Mouse (Mus musculus) kidney, adult 18-20 months (tissue): ENCODE results near the gene Ugt1a9.
"Not testable (repeated sequence)": the region's sequence is repeated elsewhere in the genome, so short reads cannot be mapped to it uniquely, and the experiment has no call there.

ENCODE experiments used
- DNase-seq: peaks from one replicate; pipeline ENCODE4 v3.0.0; 2021

Gene Ugt1a9

DNA sequence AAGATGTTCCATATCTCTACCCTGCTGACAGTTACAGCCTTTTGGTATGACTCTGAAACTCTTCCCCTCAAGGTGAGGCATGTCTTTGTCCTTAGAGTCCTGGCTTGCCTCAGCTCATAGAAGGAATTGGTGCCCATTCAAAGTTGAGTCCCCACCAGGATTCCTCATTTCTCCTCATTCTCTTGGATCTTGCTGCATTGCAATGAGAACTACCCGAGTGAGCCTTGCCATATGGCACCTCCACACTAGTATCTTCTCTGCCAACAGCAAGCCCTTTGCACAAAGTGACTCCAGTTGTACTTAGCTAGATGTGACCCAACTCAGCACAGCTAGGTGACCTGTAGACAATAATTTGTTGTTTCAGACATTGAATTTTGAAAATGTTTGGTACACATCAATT is 153.0 kb downstream of the Ugt1a9 start:
- DNase-seq: no peak

DNA sequence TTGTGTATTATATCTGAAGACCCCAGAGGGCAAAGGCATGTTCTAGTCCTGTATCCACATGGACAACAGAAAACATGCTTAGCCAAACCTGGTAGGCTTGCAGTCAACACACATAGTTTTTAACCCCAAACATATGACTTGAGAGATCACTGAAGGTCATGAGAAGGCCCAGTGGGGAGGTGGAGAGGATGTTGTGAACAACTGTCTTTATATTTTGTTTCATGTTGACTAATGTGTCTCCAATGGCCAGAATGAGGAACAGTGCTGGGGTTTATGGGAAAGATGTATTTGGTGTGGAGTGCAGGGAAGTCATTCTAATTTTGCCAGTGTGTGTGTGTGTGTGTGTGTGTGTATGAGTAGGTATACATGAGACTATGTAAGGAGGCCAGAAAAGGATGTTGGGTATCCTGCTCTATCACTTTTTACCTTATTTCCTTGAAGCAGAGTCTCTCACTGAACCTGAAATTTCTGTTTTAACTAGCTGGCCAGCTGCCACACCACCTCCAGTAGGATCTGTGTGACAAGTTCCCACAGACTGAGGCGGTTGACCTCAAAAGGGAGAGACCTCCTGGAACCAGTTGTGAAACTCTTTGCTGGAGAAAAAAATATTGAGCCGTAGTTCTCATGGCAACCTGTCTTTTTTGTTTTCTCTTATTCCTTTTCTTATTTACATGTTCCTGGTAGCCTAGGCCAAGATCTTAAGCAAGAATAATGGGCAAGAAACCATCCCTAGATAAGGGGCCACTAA is 153.6 kb downstream of the Ugt1a9 start:
- DNase-seq: no peak

GRCm38 (mm10) chr1:88225301-88225700 is 154.7 kb downstream of the Ugt1a9 start:
- not testable (repeated sequence) for DNase-seq

DNA sequence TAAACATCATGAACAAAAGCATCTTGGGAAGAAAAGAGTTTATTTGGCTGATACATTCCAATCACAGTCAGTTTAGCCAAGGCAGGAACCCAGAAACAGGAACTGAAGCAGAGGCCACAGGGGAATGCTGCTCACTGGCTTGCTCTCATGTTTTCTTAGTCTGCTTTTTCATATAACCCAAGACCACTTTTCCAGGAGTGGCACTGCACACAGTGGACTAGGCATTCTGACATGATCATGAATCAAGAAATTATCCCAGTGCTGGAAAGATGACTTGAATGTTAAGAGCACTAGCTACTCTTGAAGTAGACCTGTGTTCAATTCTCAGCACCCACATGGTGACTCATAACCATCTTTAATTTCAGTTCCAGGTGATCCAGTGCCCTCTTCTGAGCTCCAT is 155.1 kb downstream of the Ugt1a9 start:
- no peak for DNase-seq

DNA sequence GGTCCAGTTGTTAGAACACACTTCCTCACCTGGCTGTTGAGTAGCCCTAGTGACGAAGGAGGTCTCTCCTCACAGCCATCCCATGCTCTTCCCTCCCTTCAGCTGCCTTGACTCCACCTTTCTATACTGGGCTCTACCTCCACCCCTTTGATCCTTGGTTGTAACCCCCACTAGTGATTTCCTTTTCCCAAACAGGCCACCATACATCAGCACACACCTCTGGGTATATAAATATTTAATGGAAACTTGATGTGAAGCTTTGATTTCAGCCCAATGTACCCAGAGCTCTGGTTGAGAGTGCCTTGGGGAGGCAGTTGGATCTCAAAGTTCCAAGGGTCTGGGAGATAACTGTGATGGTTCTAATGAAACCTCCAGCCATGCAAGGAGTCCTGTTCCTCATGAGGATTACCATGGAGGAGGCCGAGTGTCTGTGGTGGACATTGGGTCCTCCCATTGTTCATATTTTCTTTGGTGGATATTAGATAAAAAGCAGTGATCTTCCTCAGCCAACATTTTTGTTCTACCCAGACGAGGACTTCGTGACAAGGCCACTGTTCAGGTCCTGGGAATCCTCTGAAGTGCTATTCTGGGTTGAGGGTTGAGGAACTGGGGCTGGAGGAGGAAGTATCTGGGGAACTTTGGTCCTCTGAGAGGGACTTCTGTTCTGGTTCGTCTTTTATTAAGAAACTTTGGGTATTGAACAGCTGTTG is 156.2 kb downstream of the Ugt1a9 start, which contains the start of gene Mroh2a:
Gene Mroh2a (plus strand): TSS at position 317 of the 710 bp plus-strand sequence.
- no peak for DNase-seq

GRCm38 (mm10) chr1:88227482-88227881 is 156.9 kb downstream of the Ugt1a9 start:
- DNase-seq: no peak

GRCm38 (mm10) chr1:88228121-88228520 is 157.5 kb downstream of the Ugt1a9 start:
- no peak for DNase-seq

DNA sequence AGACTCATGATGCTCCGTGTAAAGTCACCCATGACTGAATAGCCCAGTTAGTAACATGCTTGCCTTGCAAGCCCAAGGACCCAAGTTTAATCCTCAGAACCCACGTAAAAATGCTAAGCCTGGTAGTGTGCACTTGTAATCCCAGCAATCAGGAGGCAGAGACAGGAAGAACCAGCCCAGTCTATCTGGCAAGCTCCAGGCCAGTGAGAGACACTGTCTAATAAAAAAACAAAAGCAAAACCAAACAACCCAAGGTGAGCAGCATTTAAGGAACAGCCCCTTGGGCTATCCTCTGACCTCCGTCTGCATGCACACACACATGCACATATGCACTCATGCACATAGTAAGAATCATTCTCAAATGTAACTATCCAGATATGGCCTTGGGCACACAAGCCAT is 159.0 kb downstream of the Ugt1a9 start:
- no peak for DNase-seq

DNA sequence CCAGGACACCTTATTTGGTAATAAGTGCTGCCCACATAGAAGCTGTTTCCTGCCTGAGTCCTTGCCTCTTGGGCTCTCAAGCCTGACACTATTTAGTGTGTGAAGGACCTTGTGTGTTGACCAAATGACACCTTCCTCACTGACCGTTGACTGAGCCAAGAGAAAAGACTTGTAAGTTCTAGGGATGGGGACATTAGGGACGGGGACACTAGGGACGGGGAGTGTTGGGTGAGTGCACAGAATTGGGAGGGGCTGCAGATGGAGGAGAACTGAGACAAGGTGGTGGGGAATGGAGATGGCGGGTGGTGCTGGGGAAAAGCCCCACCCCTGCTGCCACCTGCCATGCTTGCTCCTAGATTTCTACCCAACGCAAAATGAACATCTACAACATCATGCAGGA is 159.4 kb downstream of the Ugt1a9 start:
- DNase-seq: no peak

- DNase-seq: no peak
Measured at GRCm38 (mm10) chr1:88230421-88230820, 159.8 kb downstream of the Ugt1a9 start.

DNA sequence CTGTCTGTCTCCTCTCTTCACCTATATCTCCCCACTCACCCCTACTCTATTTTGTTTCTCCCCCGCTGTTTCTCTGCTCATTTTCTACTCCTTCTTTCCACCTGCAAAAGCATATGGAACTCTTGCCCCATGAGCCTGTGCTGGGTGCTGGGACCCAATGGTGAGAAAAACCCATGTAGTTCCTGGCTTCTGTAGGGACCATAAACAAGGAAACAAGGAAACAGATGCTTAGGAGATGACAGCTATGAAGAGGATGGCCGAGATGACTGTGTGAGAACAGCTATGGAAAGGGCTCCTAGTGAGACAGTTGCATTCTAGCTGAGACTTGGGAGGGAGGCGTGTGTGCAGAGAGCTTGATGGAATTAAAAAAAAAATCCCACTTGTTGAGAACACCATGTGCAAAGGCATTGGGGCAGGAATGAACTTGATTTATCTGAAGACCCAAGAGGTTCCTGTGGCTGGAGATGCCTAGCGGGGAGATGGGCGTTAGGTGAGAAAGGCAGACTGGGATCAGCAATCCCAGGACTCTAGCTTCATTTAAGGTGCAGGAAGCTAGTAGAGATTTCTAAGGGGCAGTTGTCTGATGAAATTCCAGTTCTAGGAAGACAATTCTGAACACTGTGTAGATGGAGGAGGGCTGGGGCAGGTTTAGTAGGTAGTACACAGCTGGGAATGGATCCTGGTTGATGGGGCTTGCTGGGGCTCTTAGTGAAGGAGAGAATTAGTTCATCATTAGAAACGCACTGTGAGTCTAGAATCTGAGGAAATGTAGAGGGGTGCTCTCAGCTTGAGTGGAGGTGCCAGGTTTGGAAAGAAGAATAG is 160.6 kb downstream of the Ugt1a9 start:
- DNase-seq: no peak

DNA sequence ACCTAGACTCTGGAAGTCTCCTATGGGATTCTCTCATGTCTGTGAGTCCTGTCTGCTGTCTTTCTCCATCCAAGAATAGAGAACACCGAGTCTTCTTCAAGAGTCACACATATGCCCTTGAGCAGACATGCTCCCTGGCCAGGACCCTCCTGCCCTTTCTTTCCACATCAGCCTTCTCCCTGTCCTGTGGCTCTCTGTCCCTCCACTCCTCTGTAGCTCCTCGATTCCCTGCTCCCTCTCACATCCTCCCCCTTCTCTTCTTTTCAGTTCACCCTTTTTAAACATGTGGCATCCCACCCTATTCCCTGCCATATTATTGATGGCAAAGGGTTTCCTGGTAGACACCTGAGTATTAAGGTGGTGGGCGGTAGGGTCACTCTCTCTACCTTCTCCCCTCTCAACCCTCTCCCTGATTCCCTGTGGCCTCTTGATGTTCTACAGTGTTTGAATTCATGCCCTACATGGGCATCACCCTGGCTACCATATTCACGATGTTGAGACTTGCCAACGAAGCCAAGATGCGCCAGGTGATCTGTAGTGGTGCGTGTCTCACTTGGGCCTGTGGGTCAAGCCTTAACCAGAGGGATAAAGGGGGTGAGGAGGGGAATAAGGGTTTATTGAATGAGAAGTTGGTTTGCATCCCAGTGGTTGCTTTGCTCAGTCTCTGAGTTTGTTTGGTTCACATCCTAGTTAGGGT is 161.4 kb downstream of the Ugt1a9 start:
- DNase-seq: no peak

DNA sequence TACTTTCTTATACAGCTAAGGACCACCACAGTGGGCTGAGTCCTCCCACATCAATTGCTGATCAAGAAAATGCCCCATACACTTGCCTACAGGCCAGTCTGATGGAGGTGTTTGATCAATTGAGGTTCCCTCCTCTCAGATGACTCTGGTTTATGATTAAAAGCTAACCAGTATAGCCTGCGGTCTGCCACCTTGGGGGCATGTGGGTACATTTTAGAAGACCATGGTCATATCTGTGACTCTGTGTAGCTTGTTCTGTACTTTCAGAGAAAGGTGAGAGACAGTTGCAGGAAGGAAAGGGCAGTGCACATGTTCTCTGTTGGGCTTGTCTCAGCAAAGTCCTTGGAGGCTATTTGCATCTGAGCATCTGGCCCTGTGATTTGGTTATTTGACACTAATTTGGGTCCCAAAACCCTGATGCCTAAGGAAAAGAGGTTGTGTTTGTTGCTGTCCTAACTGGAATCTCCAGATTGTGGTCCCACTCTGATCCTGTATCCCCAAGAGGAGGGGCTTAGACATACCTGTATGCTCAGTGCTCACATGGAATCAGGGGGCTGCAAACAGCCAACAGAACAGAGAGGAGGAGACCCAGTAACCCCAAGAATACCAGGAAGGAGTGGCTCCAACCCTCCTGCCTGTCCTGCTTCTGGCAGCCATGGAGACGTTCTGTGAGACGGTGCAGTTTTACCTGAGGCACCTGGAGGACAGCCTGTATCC is 162.2 kb downstream of the Ugt1a9 start:
- DNase-seq: peak; percentile 9

GRCm38 (mm10) chr1:88233421-88234247 is 163.0 kb downstream of the Ugt1a9 start:
- peak; percentile 4 for DNase-seq

- DNase-seq: no peak
Measured at GRCm38 (mm10) chr1:88234248-88234610, 163.6 kb downstream of the Ugt1a9 start.

DNA sequence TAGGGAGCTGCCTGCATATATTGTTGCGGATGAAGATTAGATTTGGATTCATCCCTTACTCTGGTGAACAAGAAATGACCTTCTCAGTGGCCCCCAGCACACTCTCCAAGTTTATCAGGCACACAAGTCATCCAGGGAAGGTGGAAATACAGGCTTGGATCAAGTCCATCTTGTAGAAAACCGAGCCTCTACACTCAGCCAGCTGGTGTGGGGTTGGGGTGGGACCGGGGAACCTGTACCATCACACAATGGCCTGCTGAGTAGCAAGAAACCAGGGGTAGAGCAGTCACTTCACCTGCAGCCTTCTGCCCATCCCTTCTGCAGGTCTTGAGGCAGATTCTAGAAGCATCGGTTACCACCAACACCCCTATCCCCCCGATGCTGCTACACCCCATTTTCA is 164.0 kb downstream of the Ugt1a9 start:
- DNase-seq: no peak

DNA sequence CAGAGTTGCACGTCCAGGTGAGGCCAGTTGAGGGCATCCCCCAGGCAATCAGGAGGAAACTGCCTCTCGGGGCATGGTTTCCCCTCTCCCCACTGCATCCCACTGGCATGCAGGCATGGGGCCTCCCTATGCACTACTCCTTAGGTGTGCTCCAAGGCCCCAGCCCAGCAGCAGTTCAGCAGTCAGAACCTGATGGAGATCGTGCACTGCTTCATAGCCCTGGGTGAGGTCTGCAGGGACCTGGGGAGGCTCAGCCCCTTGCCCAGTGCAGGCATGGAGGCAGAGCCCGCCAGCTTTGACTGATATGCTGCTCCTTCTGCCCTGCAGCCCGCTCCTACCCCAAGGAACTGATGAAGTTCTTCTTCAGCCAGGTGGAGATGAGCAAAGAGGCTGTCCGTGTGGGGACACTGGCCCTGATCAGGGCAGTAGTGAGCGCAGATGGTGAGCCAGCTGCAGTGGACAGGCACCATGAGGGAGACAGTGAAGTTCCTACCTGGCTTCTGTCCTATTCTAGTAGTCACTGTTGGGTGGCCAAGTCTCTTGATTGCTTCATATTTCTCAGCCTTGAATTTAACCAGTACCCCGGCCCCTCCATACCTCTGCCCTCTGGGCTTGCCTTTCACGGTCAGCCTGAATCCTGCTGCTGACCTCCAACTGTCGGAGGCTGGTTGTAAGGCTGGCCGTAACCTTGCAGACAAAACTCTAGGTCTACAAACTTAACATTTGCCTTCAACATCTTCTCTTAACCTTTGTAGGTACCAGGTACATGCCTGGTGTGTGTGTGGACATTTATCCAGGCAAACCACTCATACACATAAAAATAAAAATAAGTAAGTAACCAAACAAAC is 164.7 kb downstream of the Ugt1a9 start:
- no peak for DNase-seq

- DNase-seq: no peak
Measured at GRCm38 (mm10) chr1:88235894-88236415, 165.4 kb downstream of the Ugt1a9 start.

- no peak for DNase-seq
Measured at GRCm38 (mm10) chr1:88237311-88237710, 166.7 kb downstream of the Ugt1a9 start.

DNA sequence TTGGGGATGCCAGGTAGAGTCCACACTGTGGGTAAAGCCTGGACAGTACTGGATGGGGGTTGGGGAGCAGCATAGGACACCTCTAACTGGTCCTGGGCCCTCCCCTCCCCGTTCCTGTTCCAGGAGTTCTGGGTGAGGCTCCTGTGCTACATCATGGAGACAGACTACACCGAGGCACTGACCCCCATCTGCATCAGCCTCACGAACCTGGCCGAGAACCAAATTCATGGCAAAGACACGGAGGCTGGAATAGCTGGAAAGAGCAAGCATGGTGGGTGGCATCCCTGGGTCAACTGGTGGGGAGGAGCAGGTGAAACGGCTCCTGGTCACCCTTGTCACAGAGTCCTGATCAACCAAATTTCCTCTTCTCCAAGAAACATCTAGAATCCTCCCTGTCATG is 168.2 kb downstream of the Ugt1a9 start:
- no peak for DNase-seq
